Mouse (Mus musculus): Measurements from ENCODE around the gene Dlg5.

GRCm38 (mm10) chr14:24087430-24087829, 158.3 kb downstream of the Dlg5 start:
- TF ChIP-seq GATA1 (IDR thresholded peaks at IDR 0.05; ENCODE audit: borderline replicate concordance, low read length), result no peak
- TF ChIP-seq FLI1 (IDR thresholded peaks at IDR 0.05; ENCODE audit: low read length), result no peak
